Mouse (Mus musculus): ENCODE results near the gene Cldnd1.

DNA sequence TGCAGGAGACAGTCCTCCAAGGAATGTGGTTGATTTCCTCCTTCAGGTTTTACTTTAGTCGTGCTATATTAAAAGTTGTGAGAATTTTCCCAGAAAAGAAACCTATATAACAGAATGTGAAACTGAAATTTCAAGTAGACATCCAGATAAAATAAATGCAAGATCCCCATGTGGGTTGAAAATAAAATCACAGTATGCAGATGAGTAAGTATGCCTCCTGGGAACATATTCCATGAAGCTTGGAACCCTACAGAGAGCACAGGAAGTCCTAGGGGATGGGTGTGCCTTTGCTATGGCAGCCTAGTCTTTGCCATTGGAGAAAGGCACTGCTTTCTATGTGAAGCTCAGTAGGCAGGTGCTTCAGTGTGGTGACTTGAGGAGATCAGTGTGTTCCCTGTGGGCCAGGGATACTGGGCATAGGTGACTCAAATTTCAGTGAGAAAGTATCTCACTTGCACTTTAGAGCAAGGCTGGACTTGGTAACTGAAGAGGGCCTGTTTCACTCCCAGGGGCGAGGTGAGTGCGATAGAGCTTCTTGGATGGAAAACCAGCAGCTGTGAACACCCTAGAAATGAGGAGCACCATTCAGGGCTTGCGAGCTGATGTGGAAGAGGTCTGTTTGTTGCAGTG, 20.3 kb upstream of the Cldnd1 start:
- no peak for TF ChIP-seq CTCF (IDR thresholded peaks at IDR 0.05; ENCODE audit: extremely low read depth, insufficient read depth, insufficient read length, insufficient replicate concordance)
- TF ChIP-seq POLR2A (IDR thresholded peaks at IDR 0.05; ENCODE audit: low read depth, low read length) = no peak
